Mouse (Mus musculus) ES-Bruce4 (cell line): ENCODE data around the gene Pax2.

ENCODE experiments used
- CTCF ChIP-seq: IDR thresholded peaks from one replicate; pipeline ENCODE4 v1.8.1; 2011; ENCODE audit warnings: low read depth, low read length
- EP300 ChIP-seq: IDR thresholded peaks from 2 replicates; pipeline ENCODE4 v1.6.1; 2011; ENCODE audit warnings: low read depth, low read length; ENCODE audit not compliant: insufficient read depth

DNA sequence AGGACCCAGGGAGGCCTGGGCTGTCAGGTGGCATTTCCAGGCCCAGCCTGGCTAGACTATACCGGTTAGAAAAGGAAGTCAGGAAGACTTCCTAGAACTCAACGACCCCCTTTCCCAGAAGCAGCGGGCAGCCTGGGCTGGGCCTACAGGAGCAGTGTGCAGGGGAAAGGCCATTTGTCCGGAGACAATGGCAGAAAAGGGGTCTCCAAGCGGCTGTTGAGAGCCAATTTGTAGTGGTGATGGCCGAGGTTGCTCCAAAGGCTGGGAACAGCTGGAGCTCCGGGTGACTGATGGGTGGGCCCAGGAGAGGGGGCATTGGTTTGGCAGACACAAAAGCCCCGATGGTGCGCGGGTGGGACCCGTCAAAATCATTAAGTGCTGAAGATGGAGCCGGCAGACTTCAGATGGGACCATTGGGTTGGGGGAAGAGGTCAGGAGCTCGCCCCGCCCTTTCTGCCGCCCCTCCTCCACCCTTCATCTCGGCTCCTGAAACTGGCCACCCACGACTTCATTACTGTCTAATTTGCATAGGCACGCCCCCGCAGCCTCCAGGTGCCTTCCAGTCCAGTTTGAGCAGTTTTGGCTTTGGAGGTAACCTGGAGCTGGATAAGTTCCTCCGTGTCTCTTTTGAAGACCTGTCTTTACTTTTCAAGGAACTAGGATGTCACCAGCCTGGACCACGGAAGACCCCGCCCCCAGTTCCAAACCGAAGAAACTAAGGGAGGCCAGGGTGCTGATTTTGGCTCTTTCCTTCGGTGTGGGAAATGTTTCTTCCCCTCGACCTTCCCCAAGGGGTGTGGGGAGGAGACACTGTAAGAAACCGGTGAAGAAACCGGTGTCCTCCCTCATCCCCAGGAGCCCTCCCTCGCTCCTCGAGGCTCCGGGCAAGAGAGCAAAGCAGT lies 36.3 kb upstream of the Pax2 start:
- TF ChIP-seq EP300 (no peak), CTCF (no peak)
